Mouse (Mus musculus) adrenal gland, postnatal 36 days (tissue): ENCODE data around the gene Ttc32. TPM values are rescaled to one million over a fixed set of nuclear protein-coding genes. Genes with fewer than 3 reads are reported as not detected.

Experiments
- DNase-seq, 2 experiments: peaks; one replicate each; pipeline ENCODE4 v3.0.0; 2021; ENCODE audit warnings: mixed read lengths in 1 of 2
- total RNA-seq, 2 experiments: library from RNA; stranded (reverse); gene quantifications; 2 replicates each; pipeline ENCODE4 v1.2.3; 2021

Ttc32 gene
- total RNA-seq, 2 experiments from 2014 or later = 10.7 to 13.5 TPM

DNA sequence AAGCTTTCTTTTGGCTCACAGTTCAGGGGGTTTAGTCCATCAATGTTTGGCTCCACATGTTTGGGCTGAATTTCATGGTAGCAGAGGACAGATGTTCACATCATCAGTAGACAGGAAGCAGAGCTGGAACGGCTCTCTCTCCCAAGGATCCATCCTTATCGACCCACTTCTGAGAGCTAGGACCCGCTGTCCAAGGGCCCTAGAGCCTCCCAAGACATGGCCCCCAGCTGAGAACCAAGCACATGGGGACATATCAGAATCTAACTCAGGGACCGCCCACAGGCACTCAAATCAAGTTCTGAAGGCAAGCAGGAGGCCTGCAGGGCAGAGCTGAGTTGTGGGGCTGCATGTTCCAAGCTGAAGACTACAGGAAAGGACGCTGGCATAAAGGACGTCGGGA lies 14.9 kb downstream of the Ttc32 start:
- no peak for DNase-seq

DNA sequence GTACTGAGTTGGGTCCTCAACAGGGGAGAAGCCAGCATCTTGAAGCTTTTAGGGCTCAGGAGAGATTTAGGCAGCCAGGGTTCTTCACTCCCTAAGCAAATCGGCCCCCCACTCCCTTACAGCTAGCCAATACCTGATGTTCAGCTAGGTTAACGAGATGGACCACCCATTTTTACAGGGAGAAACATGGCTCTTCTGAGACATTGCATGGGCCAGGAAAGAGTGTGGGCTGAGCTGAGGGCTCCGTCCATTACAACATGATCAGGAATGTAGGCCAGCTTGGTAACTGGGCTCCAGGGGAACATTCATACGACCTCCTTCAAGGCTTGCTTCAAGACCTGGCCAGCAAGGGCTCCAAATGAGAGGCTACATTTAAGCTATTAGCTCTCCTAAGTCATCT lies 16.9 kb downstream of the Ttc32 start:
- no peak for DNase-seq

DNA sequence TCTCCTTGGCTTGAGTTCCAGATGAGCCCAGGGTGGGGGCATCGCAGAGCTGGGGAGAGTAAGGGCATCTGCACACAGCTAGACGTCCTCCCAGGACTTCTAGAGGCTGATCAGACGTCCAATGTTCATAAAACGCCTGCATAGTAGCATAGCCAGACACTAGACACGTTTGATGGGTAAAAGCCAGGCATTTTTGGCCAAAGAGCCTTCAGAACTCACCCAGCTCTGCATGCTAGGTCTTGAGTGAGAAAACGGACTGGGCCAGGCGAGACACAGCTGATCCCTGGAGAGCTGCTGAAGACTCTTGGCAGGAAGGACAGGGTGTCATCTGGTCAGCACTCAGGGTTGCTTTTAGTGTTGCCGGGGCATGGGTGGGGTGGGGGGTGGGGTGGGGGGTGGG lies 18.3 kb downstream of the Ttc32 start:
- no peak for DNase-seq

GRCm38 (mm10) chr12:9050824-9051223 lies 21.0 kb downstream of the Ttc32 start:
- peak in 1 of 2 experiments; percentile 18 for DNase-seq

DNA sequence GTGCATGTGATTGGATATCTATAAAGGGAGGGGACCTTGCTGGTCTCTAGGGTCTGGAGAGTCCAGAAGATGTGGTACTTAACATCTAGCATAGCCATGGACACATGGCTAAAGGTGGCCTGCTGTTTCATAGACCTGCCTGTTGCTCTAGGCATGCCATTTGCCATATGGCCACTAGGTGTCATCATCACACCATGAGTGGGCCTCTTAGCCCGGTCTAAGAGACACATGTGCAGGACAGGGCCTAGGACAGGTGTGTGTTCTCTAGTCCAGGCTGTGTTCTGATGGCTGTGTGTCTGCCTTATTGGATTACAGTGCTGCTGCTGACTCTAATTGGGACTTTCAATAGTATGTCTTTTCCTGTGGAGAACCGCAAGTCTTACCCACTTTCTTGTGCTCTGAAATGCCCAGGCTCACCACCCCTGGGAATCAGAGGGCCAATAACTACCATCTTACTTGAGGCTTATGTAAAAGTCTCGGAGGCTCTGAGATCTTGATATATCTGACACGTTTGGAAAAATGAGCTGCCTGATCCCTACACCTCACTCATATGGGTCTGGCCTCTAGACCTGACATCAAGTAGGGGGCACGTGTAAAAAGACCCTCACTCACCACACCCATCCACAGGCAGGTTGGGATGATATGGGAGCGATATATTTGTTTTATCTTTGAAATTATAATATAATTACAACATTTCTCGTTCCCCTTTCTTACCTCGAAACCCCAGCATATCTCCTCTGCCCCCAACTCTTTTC lies 22.5 kb downstream of the Ttc32 start:
- peak; percentile 79 to 82 for DNase-seq

GRCm38 (mm10) chr12:9053345-9053744 lies 23.5 kb downstream of the Ttc32 start:
- DNase-seq = no peak

DNA sequence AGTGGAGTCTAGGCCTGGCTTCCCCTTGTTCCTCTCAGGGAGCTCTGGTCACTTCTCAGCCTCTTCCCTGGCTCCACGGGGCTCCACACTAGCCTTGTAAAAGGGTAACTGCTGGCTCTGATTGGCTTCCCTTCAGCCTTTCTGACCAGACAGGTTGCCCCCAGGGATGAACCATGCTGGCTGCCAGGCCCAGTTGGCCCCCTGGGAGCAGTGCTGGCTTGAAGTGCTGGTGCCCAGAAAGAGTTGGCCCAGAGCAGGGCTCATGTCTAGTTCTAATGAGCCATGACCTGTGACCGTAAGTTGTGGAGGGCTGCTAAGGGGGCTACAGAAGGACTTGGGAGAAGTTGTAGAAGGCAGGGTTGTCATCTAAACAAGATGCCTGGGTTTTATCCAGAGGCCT lies 24.2 kb downstream of the Ttc32 start:
- DNase-seq = peak; percentile 20 to 44

DNA sequence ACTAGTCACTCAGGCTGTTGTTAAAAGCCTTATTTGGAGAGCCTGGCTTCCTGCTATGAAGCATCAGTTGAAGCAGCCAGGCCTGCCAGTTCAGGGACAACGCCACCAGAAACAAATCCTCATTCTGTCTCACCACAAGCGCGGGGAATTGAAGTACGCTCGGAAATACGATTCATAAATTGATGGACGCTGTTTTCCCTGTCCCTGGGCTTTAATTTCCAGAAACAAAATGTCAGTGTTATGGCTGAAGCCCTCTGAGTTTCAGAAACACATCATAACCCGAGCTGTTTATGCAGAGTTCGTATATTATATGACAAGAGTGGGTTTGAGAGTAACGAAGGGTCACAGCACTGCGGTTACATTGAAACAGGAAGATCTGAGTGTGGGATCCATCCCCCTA lies 25.5 kb downstream of the Ttc32 start:
- no peak for DNase-seq

DNA sequence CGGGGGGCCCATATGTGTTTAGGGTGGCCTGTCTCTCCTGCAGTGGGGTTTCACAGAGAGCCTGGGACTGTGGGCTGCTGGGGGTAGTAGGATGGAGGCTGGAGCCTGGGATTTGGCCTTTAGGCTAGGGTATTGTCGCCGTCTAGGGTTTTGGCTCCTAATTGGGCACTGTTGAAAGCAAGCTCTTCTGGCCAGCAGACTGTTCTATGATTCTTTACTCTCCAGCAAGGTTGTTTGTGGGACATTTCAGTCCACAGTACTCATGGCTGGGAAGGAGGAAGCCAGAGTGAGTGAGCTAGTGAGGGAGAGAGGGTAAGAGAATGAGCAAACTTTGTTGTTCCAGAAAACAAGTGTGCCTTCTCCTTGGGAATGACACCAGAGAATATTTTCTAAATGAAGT lies 29.7 kb downstream of the Ttc32 start:
- DNase-seq = no peak

- no peak for DNase-seq
These were observed 30.2 kb downstream of the Ttc32 start for GRCm38 (mm10) chr12:9059965-9060364.

GRCm38 (mm10) chr12:9063611-9064010 lies 33.8 kb downstream of the Ttc32 start:
- DNase-seq = no peak

GRCm38 (mm10) chr12:9071058-9071457 lies 41.3 kb downstream of the Ttc32 start:
- DNase-seq = no peak

DNA sequence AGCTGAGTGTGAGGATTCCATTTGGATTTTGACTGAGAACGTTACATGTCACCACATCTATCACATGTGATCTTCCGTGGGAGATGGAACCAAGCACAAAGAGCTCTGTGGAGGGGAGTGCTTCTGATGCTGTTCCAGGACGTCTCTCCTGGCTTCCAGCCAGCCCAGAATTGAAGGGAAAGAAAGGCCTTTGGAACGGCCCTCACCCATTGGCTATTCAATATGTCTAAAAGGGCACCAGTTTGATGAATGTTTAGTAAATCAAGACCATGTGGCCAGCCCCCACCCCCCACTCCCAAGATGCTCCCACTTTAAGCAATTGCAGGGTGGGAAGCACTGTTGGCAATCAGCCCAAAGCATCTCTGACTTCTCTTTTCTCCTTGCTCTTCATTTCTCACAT lies 41.7 kb downstream of the Ttc32 start:
- no peak for DNase-seq

DNA sequence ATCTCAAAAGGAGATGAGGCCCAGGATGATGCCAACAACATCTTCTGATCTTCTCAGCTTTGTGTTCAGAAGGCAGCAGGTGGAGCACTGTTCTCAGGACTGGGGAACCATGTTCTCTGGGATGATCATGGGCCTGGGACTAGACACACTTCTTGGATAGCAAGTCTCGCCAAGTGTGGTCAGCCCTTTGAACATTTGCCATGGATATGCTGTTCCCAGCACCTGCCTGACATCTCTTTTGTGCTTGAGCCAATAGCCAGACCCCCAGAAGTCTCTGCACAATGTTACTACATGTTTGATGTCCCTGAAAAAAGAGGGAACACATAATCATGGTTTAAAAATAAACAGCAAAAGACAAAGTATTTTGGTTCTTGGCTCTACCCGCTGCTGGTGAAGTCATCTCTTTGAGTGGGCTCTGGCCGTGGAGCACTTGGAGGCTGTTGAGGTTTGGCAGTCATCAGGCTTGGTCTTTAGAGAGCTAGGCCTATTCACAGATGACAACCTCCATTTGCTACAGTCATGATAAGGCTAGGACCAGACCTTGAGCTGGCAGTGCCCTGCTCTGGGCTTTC lies 47.8 kb downstream of the Ttc32 start:
- no peak for DNase-seq

- DNase-seq = no peak
These were observed 60.4 kb downstream of the Ttc32 start for GRCm38 (mm10) chr12:9090226-9090625.

Other genes starting within 250 kb of the Ttc32 start
- gene Laptm4a, start 108.3 kb upstream of the Ttc32 start, total RNA-seq = 100 to 1,000 TPM; 580 to 600 TPM
- gene Matn3, start 82.1 kb upstream of the Ttc32 start, total RNA-seq = not detected
- 10 to 100 TPM; 15.4 to 16.5 TPM for gene Wdr35, start 56.1 kb upstream of the Ttc32 start, total RNA-seq